Mouse (Mus musculus): ENCODE data around the gene Atpaf1.

Gene Atpaf1

GRCm38 (mm10) chr4:115784769-115785510, at the start of gene Atpaf1:
TSS of gene Atpaf1 (plus strand) at chr4:115784812.
- peak; percentile 83 for DNase-seq

GRCm38 (mm10) chr4:115734867-115735266, 49.7 kb upstream of the Atpaf1 start:
- DNase-seq, result no peak

- DNase-seq, result peak; percentile 96
These were observed 47.0 kb upstream of the Atpaf1 start, which contains the start of gene Efcab14 for GRCm38 (mm10) chr4:115737551-115738041. TSS of gene Efcab14 (plus strand) at chr4:115737744.

GRCm38 (mm10) chr4:115738481-115738985, 46.1 kb upstream of the Atpaf1 start:
- DNase-seq, result peak; percentile 13

- DNase-seq, result no peak
These were observed 42.0 kb upstream of the Atpaf1 start for GRCm38 (mm10) chr4:115742658-115743057.

- DNase-seq, result no peak
These were observed 41.5 kb upstream of the Atpaf1 start for GRCm38 (mm10) chr4:115743096-115743495.

- no peak for DNase-seq
These were observed 36.4 kb upstream of the Atpaf1 start for GRCm38 (mm10) chr4:115748181-115748580.

- DNase-seq, result no peak
These were observed 35.3 kb upstream of the Atpaf1 start for GRCm38 (mm10) chr4:115749336-115749735.

GRCm38 (mm10) chr4:115754101-115754500, 30.5 kb upstream of the Atpaf1 start:
- no peak for DNase-seq

GRCm38 (mm10) chr4:115754851-115755250, 29.8 kb upstream of the Atpaf1 start:
- DNase-seq, result no peak

- DNase-seq, result no peak
These were observed 23.4 kb upstream of the Atpaf1 start for GRCm38 (mm10) chr4:115761206-115761605.

- no peak for DNase-seq
These were observed 20.0 kb upstream of the Atpaf1 start for GRCm38 (mm10) chr4:115764581-115764980.

GRCm38 (mm10) chr4:115767647-115768467, 16.8 kb upstream of the Atpaf1 start:
- DNase-seq, result no peak

GRCm38 (mm10) chr4:115775056-115775455, 9.6 kb upstream of the Atpaf1 start:
- DNase-seq, result no peak

- DNase-seq, result no peak
These were observed 7.0 kb upstream of the Atpaf1 start for GRCm38 (mm10) chr4:115777627-115778026.

GRCm38 (mm10) chr4:115780269-115780668, 4.3 kb upstream of the Atpaf1 start:
- DNase-seq, result no peak

GRCm38 (mm10) chr4:115780918-115781317, 3.7 kb upstream of the Atpaf1 start, which contains the start of gene Tex38:
TSS of gene Tex38 (minus strand) at chr4:115781018.
- no peak for DNase-seq

- DNase-seq, result no peak
These were observed 2.4 kb upstream of the Atpaf1 start for GRCm38 (mm10) chr4:115782026-115782805.

GRCm38 (mm10) chr4:115785511-115786034, 961 bp downstream of the Atpaf1 start:
- DNase-seq, result no peak

- no peak for DNase-seq
These were observed 6.3 kb downstream of the Atpaf1 start for GRCm38 (mm10) chr4:115790864-115791263.

- DNase-seq, result no peak
These were observed 10.7 kb downstream of the Atpaf1 start for GRCm38 (mm10) chr4:115795360-115795759.

GRCm38 (mm10) chr4:115799981-115800380, 15.4 kb downstream of the Atpaf1 start:
- no peak for DNase-seq

All from thymus, postnatal 14 days (tissue).